Mouse (Mus musculus) right cerebral cortex, postnatal 10 days (tissue): ENCODE results near the gene 4931406C07Rik.

Experiments used
- DNase-seq, 2 experiments: peaks; one replicate each; pipeline ENCODE4 v3.0.0; 2021; ENCODE audit warnings: low spot score in 2 of 2

4931406C07Rik gene

DNA sequence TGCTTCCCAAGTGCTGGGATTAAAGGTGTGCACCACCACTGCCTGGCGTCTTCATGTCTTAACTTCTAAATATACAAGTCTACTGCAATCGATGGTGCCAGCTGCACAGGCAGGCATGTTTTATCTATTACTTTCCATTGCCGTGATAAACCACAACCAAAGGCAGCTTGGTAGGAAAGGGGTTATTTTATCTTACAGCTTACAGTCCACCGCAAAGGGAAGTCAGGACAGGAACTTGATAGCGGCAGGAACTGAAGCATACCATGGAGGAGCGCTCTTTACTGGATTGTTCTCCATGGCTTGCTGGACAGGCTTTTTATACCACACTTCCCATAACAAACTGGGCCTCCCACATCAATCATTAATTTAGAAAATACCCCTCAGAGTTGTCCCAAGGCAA lies 17.0 kb downstream of the 4931406C07Rik start:
- DNase-seq = no peak

- DNase-seq = no peak
Measured at GRCm38 (mm10) chr9:15288402-15288801, 17.8 kb downstream of the 4931406C07Rik start.

DNA sequence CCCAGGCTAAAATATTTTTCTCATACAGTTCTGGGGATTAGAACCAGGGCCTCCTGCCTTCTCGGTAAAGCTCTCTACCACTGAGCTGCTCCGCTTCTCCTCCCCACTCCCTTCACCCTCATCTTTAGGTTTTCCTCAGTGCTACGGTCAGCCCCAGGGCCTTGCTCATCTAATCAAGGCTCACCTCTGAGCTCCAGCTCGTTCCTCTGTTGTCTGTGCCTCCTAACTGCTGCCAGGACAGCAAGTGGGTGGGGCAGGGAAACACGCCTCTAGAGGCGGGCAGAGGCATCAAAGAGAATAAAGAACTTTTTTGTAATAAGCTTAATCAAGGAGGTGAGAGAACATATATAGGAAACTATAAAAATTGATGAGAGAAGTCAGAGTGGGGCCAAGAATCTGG lies 18.4 kb downstream of the 4931406C07Rik start:
- DNase-seq = no peak

DNA sequence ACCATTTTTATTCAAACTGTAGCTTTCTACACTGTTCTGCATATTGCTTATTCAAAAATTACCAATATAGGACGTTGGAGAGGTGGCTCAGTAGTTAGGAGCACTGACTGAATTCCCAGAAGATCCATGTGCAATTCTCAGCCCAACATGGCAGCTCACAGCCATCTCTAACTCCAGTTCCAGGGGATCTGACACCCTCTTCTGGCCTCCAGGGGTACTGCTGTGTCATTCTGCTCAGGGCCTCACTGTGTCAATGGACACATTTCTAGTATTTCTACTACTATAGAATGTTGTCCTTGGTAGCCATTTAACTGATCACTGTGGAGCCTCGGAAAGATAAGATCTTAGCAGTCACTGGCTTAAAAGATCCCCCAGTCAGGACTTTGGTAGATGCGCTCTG lies 20.8 kb downstream of the 4931406C07Rik start:
- DNase-seq = no peak

- no peak for DNase-seq
Measured at GRCm38 (mm10) chr9:15280491-15280879, 25.8 kb downstream of the 4931406C07Rik start.

DNA sequence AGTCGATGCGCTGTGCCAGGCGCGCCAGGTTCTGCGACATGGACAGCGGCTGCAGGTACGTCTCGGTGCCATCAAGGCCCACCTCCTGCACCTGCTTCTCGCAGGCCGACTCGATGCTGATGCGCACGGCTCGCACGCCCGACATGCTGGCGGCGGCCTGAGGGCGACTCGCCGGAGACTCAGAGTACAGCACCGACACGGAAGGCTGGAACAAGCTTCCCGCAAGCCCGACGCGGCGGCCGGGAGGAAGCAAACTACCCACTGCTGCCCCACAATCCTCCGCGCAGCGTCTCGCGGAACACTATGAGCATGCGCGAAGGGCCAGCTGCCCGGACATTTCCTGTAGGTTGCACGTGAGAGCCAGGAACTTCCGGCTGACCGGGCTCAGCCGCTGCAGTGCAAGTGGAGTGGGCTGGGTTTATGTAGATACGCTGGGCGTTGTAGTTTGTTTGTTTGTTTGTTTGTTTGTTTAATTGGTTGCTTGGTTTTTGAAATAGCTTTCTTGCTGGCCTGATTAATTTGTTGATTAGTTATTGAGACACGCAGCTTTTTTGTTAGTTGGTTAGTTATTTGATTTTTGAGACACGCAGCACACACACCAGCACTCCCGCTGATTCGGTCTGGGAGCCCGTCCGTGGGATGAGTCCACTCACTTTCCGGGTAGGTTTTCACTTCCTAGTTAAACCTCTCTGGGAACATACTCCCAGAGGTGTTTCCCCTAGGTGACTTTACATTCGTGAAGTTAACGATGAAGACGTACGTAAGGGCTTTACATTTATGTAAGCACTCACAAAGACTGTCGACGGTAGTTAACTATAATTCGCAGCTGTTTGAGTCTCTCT lies 26.4 kb downstream of the 4931406C07Rik start, which contains the start of gene Med17:
Gene Med17 (minus strand): TSS at position 283 of the 842 bp plus-strand sequence.
- DNase-seq = peak; percentile 96

DNA sequence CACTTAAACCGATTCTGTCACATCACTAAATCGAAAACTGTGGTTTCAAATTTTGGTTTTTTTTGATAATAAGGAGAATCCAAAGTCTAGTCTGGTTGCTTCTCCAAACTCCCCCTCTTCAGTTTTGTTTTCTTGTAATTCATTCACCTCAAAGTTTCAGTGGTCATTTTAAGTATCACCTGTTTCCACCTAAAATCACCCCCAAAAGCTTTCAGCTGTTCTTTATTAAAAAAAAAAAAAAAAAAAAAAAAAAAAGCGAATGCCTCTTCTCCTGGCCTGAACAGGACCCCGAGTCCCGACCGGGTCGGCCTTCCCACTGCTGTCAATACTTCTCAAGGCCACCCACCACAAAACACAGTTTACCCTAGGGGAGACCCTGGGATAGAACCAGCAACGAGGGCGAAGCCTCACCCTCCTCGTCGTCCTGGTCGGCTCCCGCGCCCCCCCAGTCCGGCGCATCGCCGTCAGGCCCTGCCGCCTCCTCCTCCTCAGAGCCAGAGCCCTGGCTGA lies 27.1 kb downstream of the 4931406C07Rik start:
- no peak for DNase-seq

- no peak for DNase-seq
Measured at GRCm38 (mm10) chr9:15278343-15278742, 27.9 kb downstream of the 4931406C07Rik start.

DNA sequence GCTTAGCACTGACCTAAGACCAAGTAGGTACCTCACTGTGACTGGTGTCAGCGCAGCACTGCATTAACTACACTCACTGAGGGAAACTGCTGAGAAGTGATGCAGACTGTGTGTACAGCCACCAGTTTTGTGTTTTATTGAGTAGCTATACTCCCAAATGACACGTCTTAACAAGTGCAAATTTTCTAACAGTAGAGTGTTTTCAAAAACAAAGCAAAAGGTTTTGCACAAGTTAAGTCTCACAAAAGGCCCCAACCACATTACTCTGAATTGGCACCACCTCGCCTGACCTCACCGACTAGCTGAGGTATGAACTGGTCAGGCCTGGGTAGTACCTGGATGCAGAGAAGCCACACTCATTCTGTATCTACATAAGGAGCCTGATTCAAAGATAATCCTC lies 29.4 kb downstream of the 4931406C07Rik start:
- DNase-seq = no peak

DNA sequence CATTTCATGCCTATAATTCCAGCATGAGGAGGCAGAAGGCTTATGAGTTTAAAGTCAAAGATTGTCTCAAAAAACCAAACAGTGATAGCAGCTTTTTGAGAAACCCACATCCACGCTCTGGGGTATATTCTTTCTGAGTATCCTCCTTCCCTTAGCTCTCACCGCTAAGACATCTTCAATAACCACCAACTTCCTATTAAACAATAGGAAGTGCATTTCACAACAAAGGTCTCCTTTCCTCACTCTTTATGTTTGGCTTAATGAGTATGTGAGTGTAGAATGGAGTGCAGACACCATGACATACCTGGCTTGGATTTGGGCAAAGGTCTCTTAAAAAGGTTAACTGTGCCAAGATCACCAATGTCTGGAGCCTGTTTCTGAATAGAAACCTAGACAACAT lies 32.3 kb downstream of the 4931406C07Rik start:
- no peak for DNase-seq

DNA sequence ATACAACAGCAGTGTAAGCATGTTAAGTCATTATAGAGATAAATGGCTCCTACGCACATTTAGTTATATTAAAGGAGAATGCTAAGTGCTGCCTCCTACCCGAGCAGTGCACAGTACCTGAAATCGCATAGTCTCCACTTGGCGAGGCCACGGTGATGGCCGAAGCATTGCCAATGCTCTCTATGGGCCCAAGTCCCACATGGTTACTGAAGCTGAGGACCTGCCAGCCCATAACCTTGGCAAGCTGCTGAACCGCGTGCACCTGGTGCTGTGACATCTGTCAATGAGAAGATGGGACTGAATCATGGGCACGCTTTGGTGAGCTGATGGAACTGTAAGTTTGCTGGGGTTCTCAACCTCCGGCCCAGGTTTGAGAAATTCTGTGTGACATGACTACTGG lies 42.8 kb downstream of the 4931406C07Rik start:
- DNase-seq = no peak

GRCm38 (mm10) chr9:15261980-15262379 lies 44.3 kb downstream of the 4931406C07Rik start:
- no peak for DNase-seq

DNA sequence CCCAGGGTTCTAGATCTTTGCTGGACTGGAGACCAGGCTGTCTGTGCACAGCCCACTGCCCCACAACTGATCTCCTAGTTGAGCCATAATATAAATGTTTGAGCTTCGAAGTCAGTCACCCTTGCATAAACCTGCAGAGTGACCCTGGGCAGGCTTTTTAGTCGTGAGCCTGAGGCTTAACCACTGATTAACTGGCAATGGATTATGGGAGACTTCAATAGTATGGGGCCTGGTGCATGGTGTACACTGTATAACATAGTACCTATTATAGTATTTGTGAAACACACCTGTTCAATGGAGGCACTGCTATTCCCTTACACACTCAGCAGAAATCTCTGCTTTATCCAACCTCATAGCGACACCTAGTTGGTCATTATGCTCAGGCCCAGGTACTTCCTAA lies 50.0 kb downstream of the 4931406C07Rik start:
- no peak for DNase-seq

- no peak for DNase-seq
Measured at GRCm38 (mm10) chr9:15254501-15254900, 51.7 kb downstream of the 4931406C07Rik start.

DNA sequence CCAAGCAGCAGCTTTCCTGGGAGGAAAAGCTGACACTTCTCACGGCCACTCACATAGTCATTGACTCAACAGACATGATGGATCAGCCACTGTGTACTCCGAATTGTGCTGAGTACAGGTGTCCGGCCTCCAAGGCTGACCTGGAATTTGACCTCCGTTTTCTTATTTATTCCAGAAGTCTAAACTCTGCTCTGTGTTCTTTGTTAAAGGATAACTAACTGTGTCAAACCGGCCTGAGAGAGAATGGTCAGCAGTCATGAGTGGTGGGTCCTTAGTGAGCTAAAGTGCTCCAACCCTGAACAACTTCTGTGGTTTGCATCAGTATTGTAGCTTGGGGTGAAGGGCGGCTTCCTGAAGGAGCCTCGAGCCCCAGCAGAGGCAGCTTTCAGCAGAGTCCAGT lies 54.1 kb downstream of the 4931406C07Rik start:
- DNase-seq = no peak

GRCm38 (mm10) chr9:15250376-15250775 lies 55.9 kb downstream of the 4931406C07Rik start:
- no peak for DNase-seq

DNA sequence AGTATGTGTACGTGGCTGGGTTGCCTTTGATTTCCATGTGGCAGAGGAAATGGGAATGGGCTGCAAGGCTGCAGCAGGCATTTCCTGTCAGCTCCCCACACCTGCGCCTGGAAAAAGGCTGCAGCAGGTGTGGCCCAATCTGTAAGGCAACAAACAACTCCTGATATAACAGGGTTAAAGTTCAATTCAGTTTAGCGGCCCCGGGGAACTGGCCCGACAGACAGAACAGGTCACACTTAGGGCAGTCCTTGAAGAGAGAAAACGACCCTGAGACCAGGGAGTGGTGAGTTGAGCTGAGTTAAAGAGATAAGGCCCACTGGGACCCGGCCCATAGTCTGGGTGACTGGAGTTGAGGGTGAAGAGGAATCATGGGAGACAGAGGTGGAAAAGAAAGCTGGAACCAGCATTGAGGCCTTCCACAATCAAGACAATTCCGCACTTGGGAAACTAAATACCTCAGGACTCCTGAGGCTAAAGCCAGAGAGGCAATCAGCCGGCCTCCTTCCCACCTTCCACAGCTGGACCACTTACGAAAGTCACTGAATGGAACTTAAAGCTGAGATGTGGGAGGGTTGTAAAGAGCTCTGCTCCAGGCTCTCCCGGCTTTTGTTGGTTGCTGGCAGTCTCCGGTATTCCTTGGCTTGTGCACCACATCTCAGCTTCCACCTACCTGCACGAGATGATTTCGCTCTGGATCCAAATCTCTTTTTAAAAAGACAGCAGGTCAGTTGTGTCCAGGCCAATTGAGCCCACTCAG lies 60.8 kb downstream of the 4931406C07Rik start:
- no peak for DNase-seq

GRCm38 (mm10) chr9:15242130-15242529 lies 64.1 kb downstream of the 4931406C07Rik start:
- no peak for DNase-seq

DNA sequence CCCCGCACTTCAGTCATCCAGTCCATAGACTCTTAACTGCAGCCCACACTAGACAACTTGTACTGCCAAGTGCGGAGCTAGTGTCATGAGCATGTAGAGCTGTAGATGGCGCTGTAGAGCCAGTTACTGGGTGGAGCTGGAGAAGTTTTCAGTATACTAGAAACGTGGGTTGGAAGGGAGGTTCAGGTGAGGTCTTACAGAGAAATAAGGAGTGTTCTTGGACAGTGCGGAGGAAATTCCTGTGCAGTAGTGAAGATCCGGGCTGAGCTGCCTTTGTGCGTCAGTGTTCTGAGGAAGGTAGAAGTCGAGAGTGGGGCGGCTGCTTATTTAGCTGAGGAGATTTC lies 64.7 kb downstream of the 4931406C07Rik start:
- peak in 1 of 2 experiments; percentile 63 for DNase-seq

- DNase-seq = peak in 1 of 2 experiments; percentile 3
Measured at GRCm38 (mm10) chr9:15240863-15241595, 65.2 kb downstream of the 4931406C07Rik start.

DNA sequence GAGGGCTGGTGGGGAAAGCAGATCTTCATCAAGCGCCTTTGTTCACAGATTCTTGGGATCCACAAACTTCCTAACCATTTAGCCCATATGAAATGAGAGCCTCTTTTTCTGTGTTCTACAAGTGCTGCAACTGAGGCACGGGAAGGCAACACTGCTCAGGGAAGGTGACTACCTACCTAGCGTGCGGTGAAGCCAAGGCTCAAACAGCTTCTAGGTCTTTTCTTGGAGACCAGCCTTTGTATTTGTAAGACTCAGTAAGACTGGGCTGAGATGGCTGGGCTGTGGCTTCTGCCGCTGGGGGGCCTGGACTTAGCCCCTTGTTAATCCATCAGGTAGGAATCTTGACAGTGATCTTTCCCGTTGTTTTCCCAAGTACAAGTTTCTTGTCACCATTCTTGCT lies 66.2 kb downstream of the 4931406C07Rik start:
- DNase-seq = peak in 1 of 2 experiments; percentile 20
